Mouse (Mus musculus) adrenal gland, postnatal 14 days (tissue): Measurements from ENCODE around the gene Etfrf1. TPM values are rescaled to one million over a fixed set of nuclear protein-coding genes. Genes with fewer than 3 reads are reported as not detected.

Experiments
- DNase-seq: peaks from one replicate; pipeline ENCODE4 v3.0.0; 2021; ENCODE audit warnings: mixed read lengths
- total RNA-seq: library from RNA; stranded (reverse); gene quantifications from 2 replicates; pipeline ENCODE4 v1.2.3, GENCODE M21; 2021

The Etfrf1 gene
- total RNA-seq, 1 experiment from 2014 or later, result 152 TPM

- DNase-seq, result no peak
Observed at GRCm38 (mm10) chr6:145224246-145224645, 13.3 kb downstream of the Etfrf1 start.

- peak; percentile 39 for DNase-seq
Observed at GRCm38 (mm10) chr6:145226296-145226695, 15.4 kb downstream of the Etfrf1 start.

GRCm38 (mm10) chr6:145234391-145234790 is 23.5 kb downstream of the Etfrf1 start:
- no peak for DNase-seq

- DNase-seq, result no peak
Observed at GRCm38 (mm10) chr6:145235367-145235766, 24.4 kb downstream of the Etfrf1 start.

GRCm38 (mm10) chr6:145237148-145237547 is 26.2 kb downstream of the Etfrf1 start:
- no peak for DNase-seq

- DNase-seq, result no peak
Observed at GRCm38 (mm10) chr6:145240285-145240684, 29.4 kb downstream of the Etfrf1 start.

- DNase-seq, result no peak
Observed at GRCm38 (mm10) chr6:145242521-145242920, 31.6 kb downstream of the Etfrf1 start.

- no peak for DNase-seq
Observed at GRCm38 (mm10) chr6:145246841-145247240, 35.9 kb downstream of the Etfrf1 start.

- DNase-seq, result no peak
Observed at GRCm38 (mm10) chr6:145247886-145248285, 37.0 kb downstream of the Etfrf1 start.

GRCm38 (mm10) chr6:145249291-145250184 is 38.6 kb downstream of the Etfrf1 start:
- peak; percentile 77 for DNase-seq

GRCm38 (mm10) chr6:145250185-145250791 is 39.4 kb downstream of the Etfrf1 start, which contains the start of gene Kras:
Gene Kras, minus strand, starts transcription at chr6:145250239.
- peak; percentile 96 for DNase-seq

GRCm38 (mm10) chr6:145250820-145251219 is 39.9 kb downstream of the Etfrf1 start:
- no peak for DNase-seq

GRCm38 (mm10) chr6:145255952-145256700 is 45.2 kb downstream of the Etfrf1 start:
- peak; percentile 42 for DNase-seq

- DNase-seq, result no peak
Observed at GRCm38 (mm10) chr6:145256701-145257073, 45.8 kb downstream of the Etfrf1 start.

- DNase-seq, result no peak
Observed at GRCm38 (mm10) chr6:145262314-145262713, 51.4 kb downstream of the Etfrf1 start.

Other genes starting within 250 kb of the Etfrf1 start
- 5.9 and 8.0 TPM in 2 replicates for gene Bcat1, start 134.9 kb upstream of the Etfrf1 start, total RNA-seq
- 5.3 and 15.6 TPM in 2 replicates for gene Lrmp, start 95.5 kb upstream of the Etfrf1 start, total RNA-seq
- gene Casc1, start 129 bp upstream of the Etfrf1 start, total RNA-seq, result 0.53 and 0.63 TPM in 2 replicates
- gene Kras, start 39.1 kb downstream of the Etfrf1 start, total RNA-seq, result 45.6 and 48.7 TPM in 2 replicates